Mouse (Mus musculus) heart, postnatal 0 days (tissue): ENCODE measurements around the gene Pcnx.

Experiments used
- CTCF ChIP-seq: IDR thresholded peaks from 2 replicates; pipeline ENCODE4 v1.5.1; 2016; ENCODE audit warnings: antibody characterized with exemption, control low read depth, low read depth
- EP300 ChIP-seq: IDR thresholded peaks from 2 replicates; pipeline ENCODE4 v1.6.1; 2016; ENCODE audit warnings: antibody characterized with exemption, low read depth

GRCm38 (mm10) chr12:81971042-81971883 is 111.4 kb downstream of the Pcnx start:
- no peak for TF ChIP-seq CTCF
- no peak for TF ChIP-seq EP300
